Comparison of ENCODE assay signal across 23 mouse cellular contexts in genomic region chr6:87774909-87775308, GRCm38 (mm10). TPM values are rescaled to one million over a fixed set of nuclear protein-coding genes. Genes with fewer than 3 reads are reported as not detected.
"Had no signal": no experiment of that assay in that cellular context is flagged by ENCODE, and none has a peak within 500 bp of the region (broad histone marks: within the 10 kb centered on the region; RNA-seq: fewer than 3 reads in every experiment).

No protein-coding gene starts in this region.

- H3K4me3 ChIP-seq: layer of hippocampus, adult 2 months; limb, embryonic 10.5 days; limb, embryonic 13.5 days; neural tube, embryonic 12.5 days; neural tube, embryonic 15.5 days had no signal

- H3K4me2 ChIP-seq: limb, embryonic 13.5 days; lung, embryonic 14.5 days; midbrain, embryonic 11.5 days; neural tube, embryonic 12.5 days; neural tube, embryonic 15.5 days had no signal

- H3K27me3 ChIP-seq: limb, embryonic 13.5 days; neural tube, embryonic 12.5 days; neural tube, embryonic 15.5 days had no signal

- H3K9me3 ChIP-seq: limb, embryonic 10.5 days; limb, embryonic 13.5 days; liver, embryonic 13.5 days; neural tube, embryonic 12.5 days; neural tube, embryonic 15.5 days had no signal

- H3K36me3 ChIP-seq: limb, embryonic 10.5 days; limb, embryonic 13.5 days; neural tube, embryonic 12.5 days; neural tube, embryonic 15.5 days had no signal

- H3K27ac ChIP-seq: kidney, postnatal 0 days; layer of hippocampus, adult 2 months; limb, embryonic 10.5 days; limb, embryonic 13.5 days; macrophage; neural tube, embryonic 12.5 days; neural tube, embryonic 15.5 days; stomach, postnatal 0 days had no signal

- DNase-seq: kidney, adult 2 months; kidney, postnatal 25 days; layer of hippocampus, adult 9-11 months; liver, embryonic 13.5 days; lung, embryonic 14.5 days; midbrain, embryonic 14.5 days; retina, postnatal 1 day; right cerebral cortex, postnatal 25 days; spleen, adult 18-20 months; thymus, adult 2 months; thymus, postnatal 14 days; thymus, postnatal 4 days had no signal

- H3K4me1 ChIP-seq: limb, embryonic 10.5 days; neural tube, embryonic 12.5 days; neural tube, embryonic 15.5 days had no signal

RNA-seq across cellular contexts. Expression of gene Gp9, which starts 3.0 kb away (rescaled TPM):
- total RNA-seq: midbrain, postnatal 0 days had no signal
- polyA plus RNA-seq: liver, adult 2 months; midbrain, postnatal 0 days had no signal

RNA-seq across cellular contexts. Expression of gene Efcc1, which starts 44.2 kb away (rescaled TPM):
- polyA plus RNA-seq: macrophage had no signal
